8 mouse cellular contexts compared by ENCODE assay signal in genomic region chr11:49202523-49203061, GRCm38 (mm10). TPM values are rescaled to one million over a fixed set of nuclear protein-coding genes. Genes with fewer than 3 reads are reported as not detected.
A peak's percentile ranks its signal among the peaks of the same experiment; 100 is the strongest.
DNase-seq lines count a peak whose midpoint lies in the region; ATAC-seq lines count a peak whose summit lies in the region.

No protein-coding gene starts in this region.

- peak; percentile 17 for DNase-seq in embryo, embryonic 10 days (ENCODE audit: low spot score)
- DNase-seq in embryo, embryonic 10.5 days (ENCODE audit: low spot score): no peak
- peak; percentile 71 for DNase-seq in CD4-positive, CD25-positive, alpha-beta regulatory T cell, adult 2 months (ENCODE audit: low read depth, low spot score)
- peak; percentile 9 for DNase-seq in embryo, embryonic 11.5 days (ENCODE audit: low read depth, low spot score)
- DNase-seq in hindbrain, embryonic 10.5 days (ENCODE audit: low spot score): no peak
- peak; percentile 73 for DNase-seq in naive thymus-derived CD4-positive, alpha-beta T cell, adult 2 months (ENCODE audit: low read depth)
- peak; percentile 38 for DNase-seq in thymus, postnatal 0 days (ENCODE audit: low spot score)

- WGBS in hindbrain, embryonic 10.5 days: 9% methylated on average over 10 of the region's 10 CpGs
- WGBS in limb, embryonic 15.5 days: under 1% methylated on average over 10 of the region's 10 CpGs

- peak overlapping the region; percentile 69 for H3K4me2 ChIP-seq in limb, embryonic 15.5 days

- peak overlapping the region; percentile 95 for H3K9ac ChIP-seq in limb, embryonic 15.5 days

- peak overlapping the region; percentile 80 for H3K4me3 ChIP-seq in hindbrain, embryonic 10.5 days
- H3K4me3 ChIP-seq in limb, embryonic 15.5 days: peak overlapping the region; percentile 84

- no peaks in the 10 kb centered on the region for H3K27me3 ChIP-seq in hindbrain, embryonic 10.5 days (ENCODE audit: insufficient read depth, poor library complexity, severe bottlenecking)
- H3K27me3 ChIP-seq in limb, embryonic 15.5 days: no peaks in the 10 kb centered on the region

- peaks cover 21% of the 10 kb centered on the region for H3K4me1 ChIP-seq in hindbrain, embryonic 10.5 days (replicated peaks)
- H3K4me1 ChIP-seq in limb, embryonic 15.5 days: peaks cover 11% of the 10 kb centered on the region

- no peaks in the 10 kb centered on the region for H3K9me3 ChIP-seq in hindbrain, embryonic 10.5 days
- no peaks in the 10 kb centered on the region for H3K9me3 ChIP-seq in limb, embryonic 15.5 days

- H3K36me3 ChIP-seq in hindbrain, embryonic 10.5 days: peaks cover 13% of the 10 kb centered on the region
- peaks cover 7% of the 10 kb centered on the region for H3K36me3 ChIP-seq in limb, embryonic 15.5 days

- no peak for ATAC-seq in limb, embryonic 15.5 days (ENCODE audit: insufficient number of reproducible peaks, low FRiP score, low TSS enrichment, low read depth)

- H3K27ac ChIP-seq in hindbrain, embryonic 10.5 days: peak overlapping the region; percentile 99
- peak overlapping the region; percentile 99 for H3K27ac ChIP-seq in limb, embryonic 15.5 days

RNA-seq across cellular contexts. Expression of gene Zfp62, which starts 0.5 kb away (rescaled TPM):
- polyA plus RNA-seq in hindbrain, embryonic 10.5 days (2016; fragmentation: Nextera tagmentation; extraction: Ambion mirVana): 28.7 and 43.2 TPM in 2 replicates
- 33.8 and 36.9 TPM in 2 replicates for polyA plus RNA-seq in limb, embryonic 15.5 days (2015; fragmentation: Nextera tagmentation; extraction: Ambion mirVana)
- polyA plus RNA-seq in thymus, postnatal 0 days (2015; fragmentation: Nextera tagmentation; extraction: Ambion mirVana): 33.8 and 36.1 TPM in 2 replicates

RNA-seq across cellular contexts. Expression of gene Btnl9, which starts 15.6 kb away (rescaled TPM):
- polyA plus RNA-seq in hindbrain, embryonic 10.5 days (2016; fragmentation: Nextera tagmentation; extraction: Ambion mirVana): 0.22 TPM in 1 of 2 replicates, not detected in the other
- polyA plus RNA-seq in limb, embryonic 15.5 days (2015; fragmentation: Nextera tagmentation; extraction: Ambion mirVana): 1.8 and 2.0 TPM in 2 replicates
- polyA plus RNA-seq in thymus, postnatal 0 days (2015; fragmentation: Nextera tagmentation; extraction: Ambion mirVana): 1.1 and 1.7 TPM in 2 replicates

RNA-seq across cellular contexts. Expression of gene Mgat1, which starts 41.4 kb away (rescaled TPM):
- polyA plus RNA-seq in hindbrain, embryonic 10.5 days (2016; fragmentation: Nextera tagmentation; extraction: Ambion mirVana): 39.9 and 43.2 TPM in 2 replicates
- polyA plus RNA-seq in limb, embryonic 15.5 days (2015; fragmentation: Nextera tagmentation; extraction: Ambion mirVana): 74.6 and 81.3 TPM in 2 replicates
- polyA plus RNA-seq in thymus, postnatal 0 days (2015; fragmentation: Nextera tagmentation; extraction: Ambion mirVana): 82.0 and 82.7 TPM in 2 replicates

RNA-seq across cellular contexts. Expression of gene Olfr1394, which starts 48.4 kb away (rescaled TPM):
- not detected in 2 replicates for polyA plus RNA-seq in hindbrain, embryonic 10.5 days (2016; fragmentation: Nextera tagmentation; extraction: Ambion mirVana)
- not detected in 2 replicates for polyA plus RNA-seq in limb, embryonic 15.5 days (2015; fragmentation: Nextera tagmentation; extraction: Ambion mirVana)
- polyA plus RNA-seq in thymus, postnatal 0 days (2015; fragmentation: Nextera tagmentation; extraction: Ambion mirVana): not detected in 2 replicates

Comparison
In these comparisons a context has a peak if more than half of its experiments do, and no peak if none do; other contexts are left out.
1. DNase-seq: peak in embryo, embryonic 10 days (single experiment), CD4-positive, CD25-positive, alpha-beta regulatory T cell, adult 2 months (single experiment), embryo, embryonic 11.5 days (single experiment), naive thymus-derived CD4-positive, alpha-beta T cell, adult 2 months (single experiment) and thymus, postnatal 0 days (single experiment); none in embryo, embryonic 10.5 days (single experiment) and hindbrain, embryonic 10.5 days (single experiment).